Mouse (Mus musculus): ENCODE data around the gene Arhgef33.

Arhgef33 gene

DNA sequence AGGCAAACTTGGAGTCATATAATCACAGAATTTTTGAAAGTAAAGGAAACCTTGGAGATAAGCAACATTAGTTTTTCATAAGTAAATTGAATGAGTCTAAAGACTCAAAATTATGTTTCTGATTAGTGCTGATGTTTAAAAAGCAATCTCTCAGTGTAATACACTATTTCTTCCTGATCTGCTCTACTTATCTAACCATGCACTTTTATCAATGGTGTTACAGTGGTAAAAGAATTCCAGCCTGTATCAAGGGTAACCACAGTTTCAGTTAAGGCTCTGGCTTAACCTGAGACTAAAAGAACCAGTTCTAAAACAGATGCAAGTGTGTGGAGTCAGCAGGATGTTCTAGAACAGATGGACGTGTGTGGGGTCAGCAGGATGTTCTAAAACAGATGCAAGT, 113.8 kb downstream of the Arhgef33 start:
- in situ Hi-C loops (cut with MboI; ENCODE audit: low pct_unique_long_range_greater_than_20kb in 1 of 2, low sequenced_read_pairs in 2 of 2, unreplicated experiment in 1 of 2): no loop called here

DNA sequence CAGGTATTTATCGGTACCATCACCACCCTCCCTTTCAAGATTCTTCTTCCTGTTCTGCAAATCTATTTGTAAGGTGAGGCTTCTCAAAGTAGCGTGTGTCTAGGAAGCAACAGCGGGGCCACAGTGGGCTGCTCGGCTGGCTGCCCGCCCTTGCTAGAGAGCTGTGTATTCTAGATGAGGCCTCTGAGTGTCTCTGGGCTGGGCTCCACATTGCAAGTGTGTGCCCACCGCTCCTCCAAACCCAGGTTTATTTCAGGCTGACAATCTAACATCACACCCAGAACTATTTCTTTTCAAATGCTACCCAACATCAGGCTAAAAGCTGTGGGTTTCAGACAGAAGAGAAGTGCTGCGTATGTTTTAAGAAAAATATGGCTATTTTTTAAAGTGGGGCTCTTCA, 119.0 kb downstream of the Arhgef33 start:
- in situ Hi-C loops (cut with MboI; ENCODE audit: low pct_unique_long_range_greater_than_20kb in 1 of 2, low sequenced_read_pairs in 2 of 2, unreplicated experiment in 1 of 2): no loop called here

DNA sequence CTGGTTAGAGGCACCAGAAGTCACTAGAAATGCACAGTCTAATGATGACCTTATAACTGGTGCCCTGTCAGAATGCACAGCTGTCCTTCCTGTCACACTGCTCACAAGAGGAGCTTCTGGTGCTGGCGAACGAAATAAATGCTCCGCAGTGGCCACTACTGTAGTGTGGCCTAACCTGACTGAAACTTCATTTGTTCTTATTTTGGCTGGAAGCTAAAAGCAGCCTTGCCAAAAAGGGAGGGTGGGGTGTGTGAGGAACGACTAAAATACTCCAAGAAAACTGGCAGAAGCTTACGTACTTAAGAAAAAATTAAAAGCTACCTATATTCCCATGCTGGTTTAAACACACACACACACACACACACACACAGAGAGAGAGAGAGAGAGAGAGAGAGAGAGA, 119.7 kb downstream of the Arhgef33 start:
- in situ Hi-C loops (cut with MboI; ENCODE audit: low pct_unique_long_range_greater_than_20kb in 1 of 2, low sequenced_read_pairs in 2 of 2, unreplicated experiment in 1 of 2): no loop called here

DNA sequence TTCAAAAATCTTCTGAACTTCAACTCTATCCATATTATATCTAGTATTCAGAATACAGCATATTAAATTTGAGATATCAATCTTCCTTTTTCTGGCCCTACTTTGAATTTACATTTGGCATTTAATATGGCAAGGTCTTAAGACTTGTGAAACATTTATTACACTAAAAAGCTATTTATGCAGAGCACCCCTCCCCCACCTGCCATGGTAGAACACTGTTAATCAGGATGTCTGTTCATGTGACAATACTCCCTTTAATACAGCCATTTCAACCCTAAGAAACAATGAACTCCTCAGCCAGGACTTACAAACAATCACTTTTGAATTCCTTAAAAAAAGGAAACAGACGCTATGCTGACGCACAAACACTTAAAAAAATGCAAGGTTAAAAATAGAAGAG, 120.8 kb downstream of the Arhgef33 start:
- in situ Hi-C loops (cut with MboI; ENCODE audit: low pct_unique_long_range_greater_than_20kb in 1 of 2, low sequenced_read_pairs in 2 of 2, unreplicated experiment in 1 of 2): no loop called here

DNA sequence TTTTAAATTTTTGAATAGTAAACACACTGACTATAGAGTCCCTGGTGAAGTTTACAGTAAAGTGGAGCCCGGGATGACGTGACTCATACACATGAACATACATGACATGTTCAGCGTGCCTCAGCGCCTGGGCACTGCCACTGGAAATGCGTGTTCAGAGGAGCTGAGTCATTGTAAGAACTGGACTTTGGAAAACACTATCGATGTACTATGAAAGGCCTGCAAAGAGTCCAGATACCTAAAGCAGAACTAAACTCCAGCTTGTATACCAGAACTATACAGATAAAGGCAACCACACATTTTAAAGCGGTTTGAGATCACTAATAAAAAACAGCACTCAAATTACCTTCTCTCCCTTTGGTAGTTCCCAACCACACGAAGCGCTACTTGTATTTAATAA, 124.8 kb downstream of the Arhgef33 start:
- in situ Hi-C loops (cut with MboI; ENCODE audit: low pct_unique_long_range_greater_than_20kb in 1 of 2, low sequenced_read_pairs in 2 of 2, unreplicated experiment in 1 of 2): no loop called here

DNA sequence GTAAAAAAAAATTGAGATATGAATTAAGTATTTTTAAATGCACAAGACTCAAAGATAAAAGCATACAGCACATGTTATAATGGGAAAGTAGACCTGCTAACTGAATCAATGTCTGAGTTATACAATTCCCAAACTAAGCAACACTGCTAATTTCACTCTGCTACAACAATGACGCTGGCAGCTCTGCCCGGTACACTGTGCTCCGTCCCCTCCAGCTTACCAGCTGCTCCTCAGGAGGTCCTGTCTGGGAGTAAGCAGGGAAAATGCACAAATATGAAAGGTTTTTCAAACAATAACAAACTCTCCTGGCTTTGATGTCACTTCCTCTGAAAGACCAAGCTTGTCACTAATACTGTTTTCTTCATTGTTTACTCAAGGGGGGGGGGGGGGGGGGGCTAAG, 127.2 kb downstream of the Arhgef33 start:
- in situ Hi-C loops (cut with MboI; ENCODE audit: low pct_unique_long_range_greater_than_20kb in 1 of 2, low sequenced_read_pairs in 2 of 2, unreplicated experiment in 1 of 2): no loop called here

DNA sequence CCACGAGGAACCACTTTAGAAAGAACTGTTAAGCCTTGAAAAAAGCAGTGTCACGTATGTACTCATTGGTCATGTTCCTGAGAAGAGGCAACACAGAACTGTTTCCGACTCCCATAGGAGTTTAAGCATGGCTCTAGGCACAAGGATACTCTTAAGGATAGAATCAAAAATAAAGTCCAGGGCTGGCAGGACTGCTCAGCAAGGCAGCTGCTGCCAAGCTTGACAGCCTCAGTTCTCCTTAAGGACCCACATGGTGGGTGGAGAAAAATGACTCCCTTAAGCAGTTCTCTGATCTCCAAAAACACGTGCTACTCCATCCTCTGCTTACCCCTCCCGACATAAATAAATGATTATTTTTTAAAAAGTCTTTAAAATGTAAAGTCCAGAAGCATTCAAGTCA, 128.5 kb downstream of the Arhgef33 start:
- in situ Hi-C loops (cut with MboI; ENCODE audit: low pct_unique_long_range_greater_than_20kb in 1 of 2, low sequenced_read_pairs in 2 of 2, unreplicated experiment in 1 of 2): no loop called here

DNA sequence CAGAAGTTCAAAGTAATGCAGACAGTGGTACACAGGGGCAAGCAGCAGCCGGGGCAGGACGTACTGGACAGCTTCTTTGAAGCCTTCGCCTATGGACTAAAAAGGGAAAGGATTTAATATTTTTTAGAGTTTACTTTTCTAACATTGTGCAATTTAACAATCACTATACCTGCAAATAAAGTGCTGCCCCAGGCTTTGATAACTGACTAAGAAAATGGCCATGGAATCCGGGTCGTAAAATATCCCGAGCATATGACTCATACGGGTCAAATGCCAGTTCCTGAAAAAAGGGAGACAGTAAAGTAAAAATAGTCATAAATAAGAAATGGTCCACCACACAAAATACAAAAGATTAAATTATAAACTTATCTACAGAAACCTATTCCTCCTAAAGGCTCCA, 138.2 kb downstream of the Arhgef33 start:
- in situ Hi-C loops (cut with MboI; ENCODE audit: low pct_unique_long_range_greater_than_20kb in 1 of 2, low sequenced_read_pairs in 2 of 2, unreplicated experiment in 1 of 2): no loop called here

DNA sequence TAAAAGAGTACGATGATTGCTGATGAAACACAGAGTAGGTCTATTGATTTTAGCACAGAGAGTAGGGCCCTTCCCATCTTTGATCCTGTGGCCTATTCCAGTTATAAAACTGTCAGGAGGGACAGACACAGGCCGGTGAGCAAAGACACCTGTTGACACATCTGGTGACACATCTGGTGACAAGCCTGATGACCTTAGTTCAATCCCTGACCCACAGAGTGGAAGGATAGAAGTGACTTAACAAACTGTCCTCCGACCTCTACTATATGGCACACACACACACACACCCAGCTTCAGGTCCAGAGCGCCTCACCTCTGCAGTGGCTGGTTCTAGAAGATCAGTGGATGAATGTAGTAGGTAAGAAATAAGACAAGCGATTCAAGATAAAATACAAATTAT, 139.3 kb downstream of the Arhgef33 start:
- in situ Hi-C loops (cut with MboI; ENCODE audit: low pct_unique_long_range_greater_than_20kb in 1 of 2, low sequenced_read_pairs in 2 of 2, unreplicated experiment in 1 of 2): no loop called here
